Mouse (Mus musculus) adrenal gland, adult 18-20 months (tissue): ENCODE data around the gene Fcrl1. TPM values are rescaled to one million over a fixed set of nuclear protein-coding genes. Genes with fewer than 3 reads are reported as not detected.

Experiments used
- DNase-seq, 2 experiments: peaks; one replicate each; pipeline ENCODE4 v3.0.0; 2021 to 2022; ENCODE audit warnings: low spot score in 2 of 2
- total RNA-seq, 2 experiments: library from RNA; stranded (reverse); gene quantifications; 1 replicate in 1 of 2; 2 replicates in 1 of 2; pipeline ENCODE4 v1.2.3; 2021

Fcrl1 gene
- total RNA-seq, 2 experiments from 2014 or later = 0.13 to 0.35 TPM

DNA sequence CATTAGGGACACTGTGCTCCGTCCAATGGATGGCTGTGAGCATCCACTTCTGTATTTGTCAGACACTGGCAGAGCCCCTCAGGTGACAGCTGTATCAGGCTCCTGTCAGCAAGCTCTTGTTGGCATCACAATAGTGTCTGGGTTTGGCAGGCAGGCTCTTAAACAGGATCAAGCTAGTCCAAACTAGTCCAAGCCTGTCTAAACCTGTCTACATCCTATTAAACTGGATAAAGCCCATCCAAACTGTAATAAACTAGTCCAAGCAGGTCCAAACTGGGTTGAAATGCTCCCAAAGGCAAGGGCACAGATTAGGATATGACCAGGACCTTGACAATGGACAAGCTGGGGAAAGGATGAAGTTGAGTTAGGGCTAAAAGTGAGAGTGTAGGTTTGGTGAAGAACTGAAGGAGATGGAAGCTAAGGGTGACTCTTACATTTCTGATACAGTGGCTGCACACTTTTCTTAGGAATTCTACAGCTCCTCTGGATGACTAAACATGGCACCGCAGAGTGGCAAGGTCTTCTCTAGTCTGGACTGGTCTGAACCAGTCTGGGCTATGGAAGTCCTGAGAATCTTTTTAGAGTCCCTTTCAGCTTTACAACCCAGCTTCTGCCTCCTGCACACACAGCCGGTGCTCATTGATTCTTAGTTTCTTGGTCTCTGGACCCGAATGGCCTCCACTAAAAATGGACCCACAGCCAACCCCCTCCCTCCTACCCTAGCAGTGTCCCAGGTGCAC lies 33.2 kb downstream of the Fcrl1 start:
- DNase-seq = no peak

GRCm38 (mm10) chr3:87410605-87411004 lies 34.4 kb downstream of the Fcrl1 start:
- no peak for DNase-seq

DNA sequence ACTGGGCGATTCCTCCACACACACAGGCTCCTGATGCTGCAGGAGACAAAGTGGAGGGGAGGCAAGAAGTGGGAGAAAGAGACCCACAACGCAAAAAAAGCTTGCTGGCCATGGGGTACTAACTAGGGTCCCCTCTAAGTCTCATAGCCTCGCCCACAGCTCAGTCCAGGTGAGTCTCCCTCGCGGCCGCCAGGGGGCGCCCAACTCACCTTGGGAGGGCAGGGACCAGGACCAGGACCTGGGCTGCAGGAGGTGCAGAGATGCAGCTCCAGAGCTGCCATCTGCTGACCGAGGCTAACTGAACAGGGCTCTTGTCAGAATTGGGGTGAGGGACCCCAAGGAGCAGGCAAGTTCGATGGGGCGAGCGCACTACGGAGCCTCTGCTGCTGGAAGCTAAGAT lies 35.0 kb downstream of the Fcrl1 start:
- peak; percentile 40 to 52 for DNase-seq

GRCm38 (mm10) chr3:87420645-87421044 lies 44.5 kb downstream of the Fcrl1 start:
- no peak for DNase-seq

DNA sequence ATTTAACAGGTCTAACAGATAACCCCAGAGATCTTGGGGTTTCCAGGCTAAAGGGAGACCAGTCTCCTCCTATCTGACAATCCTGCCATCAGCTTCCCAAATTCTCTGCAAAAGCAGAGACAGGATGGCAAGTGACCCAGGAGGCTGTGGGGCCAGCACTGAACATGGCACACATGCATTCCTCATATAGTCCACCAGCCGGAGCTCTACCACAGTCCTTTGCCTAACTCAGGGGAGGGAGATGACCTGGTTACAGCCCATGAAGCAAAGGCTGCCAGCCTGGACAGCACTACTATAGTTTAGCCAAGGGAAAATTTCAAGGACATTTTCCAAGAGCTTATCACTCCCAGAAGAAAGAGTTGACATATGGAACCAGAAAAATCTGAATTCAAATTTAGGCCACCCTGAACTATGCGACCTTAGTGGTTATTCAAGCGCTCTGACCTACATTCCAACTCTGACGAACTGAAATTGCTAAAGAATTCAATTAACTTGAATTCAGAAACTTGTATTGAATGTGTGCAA lies 46.3 kb downstream of the Fcrl1 start:
- no peak for DNase-seq

- DNase-seq = no peak
Observed at GRCm38 (mm10) chr3:87435479-87435878, 59.3 kb downstream of the Fcrl1 start, which contains the start of gene Fcrl5. Gene Fcrl5 (plus strand): TSS chr3:87435773.

DNA sequence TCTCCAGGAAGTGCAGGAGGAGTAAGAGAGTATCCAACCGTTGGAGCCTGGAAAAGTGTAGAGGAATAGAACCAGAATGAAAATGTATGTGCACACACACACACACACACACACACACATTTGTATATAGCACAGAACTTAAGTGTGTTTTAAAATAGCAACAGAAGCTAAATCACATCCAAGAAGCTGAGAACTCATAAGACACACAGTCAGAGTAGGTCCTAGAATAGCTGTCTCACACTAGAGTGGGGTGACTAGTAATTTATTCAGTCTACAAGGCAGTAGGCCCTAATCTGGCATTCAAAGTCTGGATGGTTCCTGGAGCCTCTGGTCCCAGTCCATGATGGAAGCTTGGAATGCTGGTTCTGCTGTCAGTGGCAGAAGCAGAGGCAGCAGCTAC lies 64.4 kb downstream of the Fcrl1 start:
- no peak for DNase-seq

DNA sequence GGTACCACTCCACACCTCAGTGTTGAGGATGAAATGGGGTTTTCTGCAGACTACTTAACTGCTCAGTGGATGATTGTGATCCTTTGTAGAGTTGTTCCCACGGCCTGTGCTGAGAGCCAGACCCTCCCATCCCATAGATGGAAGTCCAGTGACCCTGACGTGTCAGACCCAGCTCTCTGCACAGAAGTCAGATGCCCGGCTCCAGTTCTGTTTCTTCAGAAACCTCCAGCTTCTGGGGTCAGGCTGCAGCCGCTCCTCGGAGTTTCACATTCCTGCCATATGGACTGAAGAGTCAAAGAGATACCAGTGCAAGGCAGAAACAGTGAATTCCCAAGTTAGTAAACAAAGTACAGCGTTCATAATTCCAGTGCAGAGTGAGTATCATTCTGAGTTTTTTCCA lies 67.8 kb downstream of the Fcrl1 start:
- DNase-seq = no peak

Other genes with a start within 250 kb of the Fcrl1 start
- gene Kirrel, start 201.6 kb upstream of the Fcrl1 start, total RNA-seq = 10 to 100 TPM; 11.6 to 13.8 TPM
- gene Fcrls, start 112.6 kb upstream of the Fcrl1 start, total RNA-seq = 1 to 10 TPM; 1.1 to 6.3 TPM
- 1 to 10 TPM in 1 of 2 experiments, under 1 TPM in 1; 0.30 to 3.4 TPM for gene Cd5l, start 18.5 kb upstream of the Fcrl1 start, total RNA-seq
- gene Fcrl5, start 59.4 kb downstream of the Fcrl1 start, total RNA-seq = not detected
- 10 to 100 TPM; 21.1 to 27.1 TPM for gene Etv3, start 149.0 kb downstream of the Fcrl1 start, total RNA-seq
- 10 to 100 TPM; 29.7 to 35.8 TPM for gene Arhgef11, start 241.2 kb downstream of the Fcrl1 start, total RNA-seq